Comparison of ENCODE assay signal across 9 mouse cellular contexts in the genomic region with DNA sequence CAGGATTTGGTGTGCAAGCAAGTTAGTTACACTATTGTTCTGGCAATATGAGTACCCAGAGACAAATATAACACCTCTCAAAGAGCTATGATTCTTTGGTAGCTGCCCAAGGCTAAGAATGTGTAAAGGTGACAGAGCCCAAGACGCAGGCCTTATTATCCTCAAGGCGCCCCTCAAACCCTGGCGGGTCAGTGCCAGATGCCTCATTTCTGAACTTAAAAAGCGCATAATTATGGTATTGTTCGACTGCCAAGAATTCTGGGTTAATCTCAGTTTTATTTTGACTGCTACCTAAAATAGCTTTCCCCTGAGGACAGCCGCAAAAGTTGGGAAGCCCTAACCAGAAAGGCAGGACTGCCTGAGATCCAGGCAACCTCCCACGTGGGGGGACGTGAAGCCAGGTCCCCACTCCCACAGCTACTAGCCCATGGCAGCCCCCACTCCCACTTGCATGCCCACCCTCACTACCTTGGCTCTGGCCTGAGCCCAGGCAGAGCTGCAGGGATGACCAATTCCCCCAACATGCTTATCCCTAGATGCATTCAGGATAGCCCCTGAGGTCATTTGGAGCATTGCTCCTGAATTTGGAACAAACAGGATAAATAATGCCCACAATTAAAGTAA.
DNase-seq lines count a peak whose midpoint lies in the region.
"Had no signal": no experiment of that assay in that cellular context is flagged by ENCODE, and none has a peak within 500 bp of the region (broad histone marks: within the 10 kb centered on the region; RNA-seq: fewer than 3 reads in every experiment).

No protein-coding gene starts in this region.

- DNase-seq in heart, postnatal 10 days, result peak; percentile 14 to 28
- DNase-seq in heart, postnatal 25 days (ENCODE audit: low spot score), result no peak
- peak; percentile 43 for DNase-seq in 3T3-L1 (ENCODE audit: low read depth, low spot score)
- DNase-seq in NIH3T3 (ENCODE audit: low read depth), result peak; percentile 58
- DNase-seq in limb, embryonic 10.5 days (ENCODE audit: low spot score), result no peak
- DNase-seq in layer of hippocampus, postnatal 14 days (ENCODE audit: low spot score in 2 of 2), result no peak
- no peak for DNase-seq in ovary, adult 18-20 months (ENCODE audit: low spot score)
- DNase-seq: lung, adult 18-20 months; right cerebral cortex, adult 18-20 months had no signal

- H3K27ac ChIP-seq in limb, embryonic 10.5 days, result peak overlapping the region; percentile 36; the same call in 1 of the 2 replicates

- 82% methylated on average over 8 of the region's 8 CpGs for WGBS in limb, embryonic 10.5 days

- no peak overlapping the region for H3K4me3 ChIP-seq in limb, embryonic 10.5 days

- no peaks in the 10 kb centered on the region for H3K36me3 ChIP-seq in limb, embryonic 10.5 days

- H3K4me1 ChIP-seq in limb, embryonic 10.5 days, result peaks cover 16% of the 10 kb centered on the region

- H3K9me3 ChIP-seq in limb, embryonic 10.5 days (replicated peaks), result no peaks in the 10 kb centered on the region

- intact Hi-C loops in heart, postnatal 10 days (cut with DNase I), result no loop called here
- intact Hi-C loops in heart, postnatal 25 days (cut with DNase I), result no loop called here

- 0 out of 2 replicates have a peak, but pooled peaks cover 4% of the 10 kb centered on the region for H3K27me3 ChIP-seq in limb, embryonic 10.5 days (ENCODE audit: low read depth, poor library complexity, severe bottlenecking)

Comparison
In these comparisons a context has a peak if more than half of its experiments do, and no peak if none do; other contexts are left out.
1. DNase-seq: peak in heart, postnatal 10 days (2 of 2), 3T3-L1 (single experiment) and NIH3T3 (single experiment); none in heart, postnatal 25 days (single experiment), limb, embryonic 10.5 days (single experiment), layer of hippocampus, postnatal 14 days (0 of 2) and ovary, adult 18-20 months (single experiment).